Mouse (Mus musculus): Measurements from ENCODE around the gene Spata33.
"Not testable (repeated sequence)": the region's sequence is repeated elsewhere in the genome, so short reads cannot be mapped to it uniquely, and the experiment has no call there.

Spata33 gene

DNA sequence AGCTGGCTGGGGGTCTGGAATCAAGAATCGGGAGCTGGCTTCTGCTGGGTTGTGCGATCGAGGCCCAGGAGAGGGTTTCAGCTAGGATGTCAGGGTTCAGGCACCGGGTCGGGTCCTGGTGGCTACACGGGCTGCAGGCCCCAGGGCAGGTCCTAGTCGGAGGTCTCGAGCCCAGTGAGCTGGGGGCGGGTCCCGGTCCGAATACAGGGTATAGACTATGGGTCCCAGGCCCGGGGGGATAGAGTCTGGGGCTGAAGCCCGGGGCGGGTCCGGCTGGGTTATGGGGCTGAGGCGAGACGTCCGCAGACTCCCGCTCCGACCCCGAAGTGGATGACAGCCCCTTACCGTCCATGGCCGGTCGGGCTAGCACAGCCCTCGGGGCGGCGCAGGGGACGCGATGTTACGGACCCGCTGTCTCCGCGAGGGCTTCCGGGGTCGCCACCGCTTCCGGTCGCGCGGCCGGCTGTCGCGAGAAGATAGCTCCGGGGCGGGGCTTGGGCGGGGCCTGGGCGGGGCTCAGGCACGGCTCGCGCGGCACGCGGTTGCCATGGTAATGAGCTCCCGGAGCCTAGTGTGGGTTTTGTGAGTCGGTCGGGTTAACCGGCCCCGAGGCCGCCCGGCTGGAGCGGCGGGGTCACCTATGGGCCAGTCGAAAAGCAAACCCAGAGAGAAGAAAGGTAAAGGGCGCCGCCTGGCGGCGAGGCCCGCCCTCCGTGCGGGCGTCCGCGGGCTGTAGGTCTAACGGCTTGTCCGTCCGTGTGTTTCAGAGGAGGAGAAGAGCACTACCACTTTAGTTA, at the start of gene Spata33, which contains the start of gene Chmp1a:
Spata33 (plus strand) TSS at position 512 of the 797 bp plus-strand sequence.
Chmp1a (minus strand) TSS at position 443 of the 797 bp plus-strand sequence.
- DNase-seq, result peak; percentile 92

DNA sequence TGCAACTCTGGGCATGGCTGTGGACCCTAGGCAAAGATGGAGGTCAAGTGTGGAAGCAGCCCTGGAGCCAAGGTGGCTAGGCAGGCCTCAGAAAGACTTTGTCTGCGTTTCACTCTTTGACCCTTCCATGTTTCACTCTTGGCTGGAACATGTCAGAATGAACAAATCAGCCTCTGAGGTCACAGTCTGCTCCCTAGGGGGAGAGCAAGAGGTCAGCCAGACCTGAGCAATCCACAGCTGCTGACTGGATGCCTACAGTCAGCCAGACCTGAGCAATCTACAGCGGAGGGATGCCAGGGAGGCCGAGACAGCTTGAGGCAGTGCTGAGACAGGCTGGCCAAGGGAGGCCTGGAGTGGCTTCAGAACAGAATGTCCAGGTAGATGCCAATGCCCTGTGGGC, 31.2 kb upstream of the Spata33 start:
- no peak for DNase-seq

DNA sequence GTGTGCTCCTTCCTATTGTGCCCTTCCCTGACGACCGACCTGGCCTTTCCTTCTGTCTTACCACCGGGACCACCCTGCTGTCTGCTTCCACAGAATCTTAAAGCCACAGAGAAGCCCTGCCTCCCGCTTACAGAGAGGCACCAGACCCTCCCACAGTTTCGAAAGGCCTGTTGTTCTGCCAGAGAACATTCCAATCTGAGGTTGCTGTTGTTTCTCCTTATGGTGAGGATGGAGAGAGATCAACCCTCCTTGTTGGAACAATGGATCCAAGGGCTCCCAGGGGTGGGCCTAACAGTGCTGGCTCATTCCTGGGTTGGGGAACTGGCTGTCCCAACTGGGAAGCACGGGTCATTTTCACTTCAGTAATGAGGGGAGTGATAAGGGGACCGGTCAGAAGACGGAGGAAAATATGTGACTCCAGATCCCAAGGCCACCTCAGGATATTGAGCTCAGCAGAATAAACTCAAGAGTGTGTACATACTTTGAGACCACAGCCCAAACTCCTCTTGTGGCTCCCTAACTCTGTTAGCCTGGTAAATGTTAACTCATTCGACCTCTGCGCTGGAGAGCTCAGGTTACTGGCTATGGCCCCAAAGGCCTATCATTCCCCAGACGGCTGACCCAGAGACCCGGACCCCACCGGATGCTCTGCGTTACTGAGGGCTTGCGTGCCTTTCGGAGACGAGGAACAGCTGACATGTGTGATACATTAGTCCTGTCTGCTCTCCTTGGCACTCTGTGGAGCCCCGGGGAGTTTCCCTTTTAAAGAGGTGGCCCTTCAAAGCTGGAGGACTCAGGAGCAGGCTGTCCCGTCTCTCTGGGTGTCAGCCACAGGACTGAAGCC, 26.8 kb upstream of the Spata33 start, which contains the start of gene Dpep1:
Dpep1 (plus strand) TSS at position 677 of the 844 bp plus-strand sequence.
- no peak for DNase-seq

DNA sequence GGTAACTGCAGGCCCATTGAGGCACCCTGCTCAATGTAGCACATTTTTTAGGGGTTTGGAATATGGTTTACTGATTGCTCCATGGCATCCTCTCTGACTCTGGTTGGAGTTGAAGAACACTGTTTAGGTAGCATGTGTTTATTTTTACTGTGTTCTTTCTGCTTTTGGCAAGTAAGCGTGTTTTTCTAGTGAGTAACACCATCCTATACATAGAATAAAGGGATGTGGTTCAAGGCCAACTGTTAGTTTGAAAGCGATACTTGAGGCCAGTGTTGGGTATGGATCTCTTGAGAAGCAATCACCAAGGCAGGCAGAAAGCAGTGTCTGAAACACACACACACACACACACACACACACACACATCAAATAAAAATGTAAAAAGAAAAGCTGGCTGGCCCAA, 24.6 kb upstream of the Spata33 start:
- no peak for DNase-seq

DNA sequence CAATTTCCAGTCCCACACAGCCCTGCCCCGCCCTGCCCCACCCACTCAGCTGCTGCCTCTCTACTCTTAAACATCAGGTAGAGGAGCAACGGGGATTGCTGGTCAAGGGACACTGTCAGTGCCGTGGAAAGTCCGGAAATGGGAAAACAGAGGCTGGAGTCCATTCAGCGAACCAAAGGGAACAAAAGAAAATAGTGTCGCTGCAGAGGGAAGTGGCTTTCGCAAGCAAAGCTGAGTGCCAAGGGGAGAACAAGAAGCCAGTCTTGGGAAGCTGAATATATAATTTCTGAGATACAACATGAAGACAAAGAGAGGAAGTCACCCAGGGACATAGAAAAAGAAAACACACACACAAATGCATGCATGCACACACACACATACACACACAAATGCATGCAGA, 23.8 kb upstream of the Spata33 start:
- no peak for DNase-seq

DNA sequence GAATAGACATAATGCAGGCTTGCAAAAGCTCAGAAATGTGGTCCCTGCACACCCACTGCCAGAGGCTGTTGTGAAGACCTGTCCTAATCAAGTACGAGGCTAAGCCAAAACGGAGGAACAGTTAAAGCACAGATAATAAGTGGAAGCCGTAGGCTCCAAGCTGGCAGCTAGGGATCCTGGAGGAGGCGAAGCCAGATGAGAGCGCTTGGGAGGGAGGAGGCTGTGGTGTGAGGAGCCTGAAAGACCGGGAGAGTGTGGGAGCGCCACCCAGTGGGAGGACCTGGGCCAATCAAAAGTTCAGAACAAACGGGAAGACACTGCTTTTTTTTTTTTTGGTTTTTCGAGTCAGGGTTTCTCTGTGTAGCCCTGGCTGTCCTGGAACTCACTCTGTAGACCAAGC, 22.0 kb upstream of the Spata33 start:
- peak; percentile 82 for DNase-seq

DNA sequence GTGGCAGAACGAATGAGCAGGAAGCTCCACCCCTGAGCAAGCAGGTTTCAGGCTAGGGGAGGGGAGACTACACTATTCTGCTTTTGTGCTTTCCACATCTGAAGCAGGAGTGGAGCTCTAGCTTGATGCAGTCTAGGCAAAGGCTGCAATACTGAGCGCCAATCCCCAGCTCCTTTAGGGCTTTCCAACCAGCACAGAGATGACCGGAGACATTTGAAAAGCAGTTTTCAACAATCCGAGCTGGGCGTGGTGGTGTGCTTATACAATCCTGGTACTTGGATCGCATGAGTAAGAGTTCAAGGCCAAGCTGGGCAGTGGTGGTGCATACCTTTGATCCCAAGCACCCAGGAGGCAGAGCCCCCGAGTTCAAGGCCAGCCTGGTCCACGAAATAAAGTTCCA, 20.7 kb upstream of the Spata33 start:
- no peak for DNase-seq

DNA sequence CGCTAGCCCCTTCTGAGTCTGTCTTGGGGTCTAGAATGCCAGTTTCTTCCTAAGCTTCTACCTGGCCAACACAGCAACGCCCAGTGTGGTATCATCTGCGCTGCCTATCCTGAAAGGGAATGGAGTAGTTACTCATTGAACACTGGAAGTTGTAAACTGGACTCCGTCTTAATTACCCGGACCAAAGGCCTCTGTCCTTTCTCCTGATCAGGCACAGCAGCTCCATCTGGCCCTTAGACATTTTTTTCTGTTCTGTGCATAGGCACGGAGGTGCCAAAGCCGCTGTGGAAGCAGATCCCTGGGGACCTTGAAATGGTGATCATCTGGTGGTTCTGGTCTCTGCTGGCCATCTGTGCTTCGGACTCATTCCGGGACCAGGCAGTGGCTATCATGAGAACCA, 18.9 kb upstream of the Spata33 start:
- no peak for DNase-seq

DNA sequence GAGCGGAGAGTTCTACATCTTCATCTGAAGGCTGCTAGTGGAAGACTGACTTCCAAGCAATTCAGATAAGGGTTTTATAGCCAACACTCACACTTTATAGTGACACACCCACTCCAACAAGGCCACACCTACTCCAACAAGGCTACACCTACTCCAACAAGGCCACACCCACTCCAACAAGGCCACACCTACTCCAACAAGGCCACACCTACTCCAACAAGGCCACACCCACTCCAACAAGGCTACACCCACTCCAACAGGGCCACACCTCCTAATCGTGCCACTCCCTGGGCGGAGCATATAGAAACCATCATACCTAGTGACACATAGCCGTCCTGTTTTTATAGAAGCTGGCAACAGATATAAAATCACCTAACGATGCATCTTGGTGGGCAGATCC, 15.6 kb upstream of the Spata33 start:
- not testable (repeated sequence) for DNase-seq

DNA sequence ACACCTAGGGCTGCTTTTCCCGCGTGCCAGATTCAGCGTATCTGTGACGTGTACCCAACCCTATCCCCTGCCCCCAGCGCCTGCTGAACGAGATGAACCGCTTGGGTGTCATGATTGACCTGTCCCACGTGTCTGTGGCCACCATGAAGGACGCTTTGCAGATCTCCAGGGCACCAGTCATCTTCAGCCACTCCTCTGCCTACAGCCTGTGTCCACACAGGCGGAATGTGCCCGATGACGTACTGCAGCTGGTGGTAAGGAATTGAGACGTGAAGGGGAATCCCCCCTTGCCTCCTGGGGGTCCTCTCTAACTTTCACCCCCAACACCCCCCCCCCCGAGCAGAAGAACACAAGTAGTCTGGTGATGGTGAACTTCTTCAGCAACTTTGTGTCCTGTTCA, 12.8 kb upstream of the Spata33 start:
- DNase-seq, result no peak

DNA sequence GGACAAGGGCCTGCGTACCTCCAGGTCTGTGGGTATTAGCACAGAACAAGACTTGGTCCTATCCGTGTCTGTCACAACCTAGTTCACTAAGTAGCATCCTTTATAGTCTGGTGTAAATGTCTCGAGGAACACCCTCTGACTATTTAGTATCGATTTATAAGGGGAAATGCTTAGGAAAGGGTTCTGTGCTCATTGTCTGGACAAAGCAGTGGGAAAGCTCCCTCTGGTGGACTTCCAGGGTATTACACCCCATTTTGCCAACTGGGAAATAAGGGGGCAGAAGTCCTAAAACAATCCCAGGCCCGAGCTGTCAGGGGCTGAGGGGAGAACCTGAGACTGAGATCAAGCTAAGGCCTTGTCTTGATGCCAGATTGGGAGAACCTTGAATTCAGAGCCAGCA, 10.3 kb upstream of the Spata33 start:
- peak; percentile 74 for DNase-seq

DNA sequence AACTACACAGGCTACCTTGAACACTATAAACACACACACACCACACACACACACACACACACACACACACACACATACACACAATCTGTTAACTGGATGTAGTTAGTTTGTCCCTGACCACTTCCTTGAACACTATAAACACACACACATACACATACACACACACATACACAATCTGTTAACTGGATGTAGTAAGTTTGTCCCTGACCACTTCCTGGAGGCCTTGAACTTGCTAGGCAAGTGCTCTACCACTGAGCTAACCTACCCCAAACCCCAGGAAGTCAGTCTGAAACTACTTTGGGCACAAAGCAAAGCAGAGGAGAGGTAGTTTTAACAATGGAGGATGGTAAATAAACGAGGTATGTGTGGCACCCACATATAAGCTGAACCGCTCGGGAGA, 9.1 kb upstream of the Spata33 start:
- no peak for DNase-seq

DNA sequence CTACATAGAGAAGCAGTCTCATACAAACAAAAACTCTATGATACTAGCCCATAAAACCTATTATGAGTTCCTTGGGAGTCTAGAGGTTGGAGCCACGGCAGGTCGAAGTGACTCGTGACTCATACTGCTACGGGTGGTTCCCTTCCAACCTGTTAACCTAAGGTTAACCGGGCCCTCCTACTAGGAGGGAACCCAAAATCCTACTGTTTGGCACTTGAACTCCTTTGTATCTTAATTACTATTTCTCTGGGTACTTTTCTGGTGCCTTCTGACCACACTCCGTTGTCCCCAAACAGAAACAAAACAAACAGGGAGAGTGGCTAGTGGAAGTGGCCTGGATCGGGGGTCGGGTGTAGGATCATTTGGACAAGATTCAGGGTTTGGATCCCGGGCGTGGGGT, 756 bp upstream of the Spata33 start:
- no peak for DNase-seq

DNA sequence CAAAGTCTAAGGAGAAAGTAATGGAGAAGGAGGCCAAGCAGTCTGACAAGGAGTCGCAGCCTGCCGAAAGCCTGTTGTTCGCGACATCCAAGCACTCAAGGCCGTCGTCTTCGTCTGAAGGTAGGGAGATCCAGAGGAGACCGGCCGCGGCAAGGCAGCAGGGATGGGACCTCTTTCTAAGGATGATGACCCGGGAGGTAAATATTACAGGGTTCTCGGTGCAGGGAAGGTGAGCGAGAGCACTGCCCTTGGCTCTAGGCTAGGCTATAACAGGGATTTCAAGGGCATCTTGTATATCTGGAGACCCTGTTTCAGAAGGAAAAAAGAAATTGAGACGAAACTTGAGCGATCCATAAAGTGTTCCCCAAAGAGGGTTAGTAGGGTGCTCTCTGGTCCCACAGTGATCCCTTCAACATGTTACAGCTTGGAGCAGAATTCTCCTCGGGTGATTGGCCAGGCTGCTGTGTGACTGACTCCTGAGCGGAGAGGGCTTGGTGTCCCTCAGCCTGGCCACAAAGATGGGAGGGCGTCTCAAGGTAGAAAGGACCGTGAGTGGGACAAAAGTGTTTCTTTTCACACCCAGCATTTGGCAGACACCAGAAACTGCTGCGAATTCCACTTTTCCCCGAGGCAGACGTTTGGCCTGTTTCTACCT, 613 bp downstream of the Spata33 start:
- DNase-seq, result no peak

DNA sequence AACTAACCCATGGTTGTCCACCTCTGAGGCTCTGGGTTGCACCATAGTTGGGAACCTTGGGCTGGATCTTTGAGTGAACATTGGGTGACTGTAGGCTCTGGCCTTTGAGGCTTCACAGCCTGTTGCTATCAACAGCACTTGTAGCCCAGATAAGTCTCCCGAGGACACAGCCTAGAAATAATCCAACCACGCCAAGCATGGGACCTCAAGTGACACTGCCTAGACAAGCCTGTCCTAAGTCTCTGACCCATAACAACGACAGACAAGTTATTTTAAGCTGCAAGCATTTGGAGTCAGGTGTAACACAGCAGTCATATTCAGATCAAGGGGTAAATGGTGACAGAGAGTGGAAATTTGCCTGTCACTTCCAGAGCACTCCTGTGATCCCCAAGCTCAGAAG, 2.8 kb downstream of the Spata33 start:
- DNase-seq, result no peak

DNA sequence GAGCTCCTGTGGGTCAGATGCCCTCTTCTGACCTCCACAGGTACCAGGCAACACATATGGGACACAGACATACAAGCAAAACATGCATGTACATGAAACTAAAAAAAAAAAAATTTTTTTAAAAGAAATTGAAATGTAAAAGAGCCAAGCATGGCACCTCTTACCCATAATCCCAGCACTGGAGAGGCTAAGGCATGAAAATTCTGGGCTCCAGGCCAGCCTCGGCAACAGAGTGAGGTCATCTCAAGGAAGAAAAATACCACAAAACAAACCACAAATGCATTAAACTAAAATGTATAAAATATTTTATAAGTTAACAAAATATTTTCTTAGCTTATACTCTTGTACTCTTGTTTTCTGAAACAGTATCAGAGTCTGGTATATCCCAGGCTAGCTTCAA, 8.3 kb downstream of the Spata33 start:
- DNase-seq, result no peak

DNA sequence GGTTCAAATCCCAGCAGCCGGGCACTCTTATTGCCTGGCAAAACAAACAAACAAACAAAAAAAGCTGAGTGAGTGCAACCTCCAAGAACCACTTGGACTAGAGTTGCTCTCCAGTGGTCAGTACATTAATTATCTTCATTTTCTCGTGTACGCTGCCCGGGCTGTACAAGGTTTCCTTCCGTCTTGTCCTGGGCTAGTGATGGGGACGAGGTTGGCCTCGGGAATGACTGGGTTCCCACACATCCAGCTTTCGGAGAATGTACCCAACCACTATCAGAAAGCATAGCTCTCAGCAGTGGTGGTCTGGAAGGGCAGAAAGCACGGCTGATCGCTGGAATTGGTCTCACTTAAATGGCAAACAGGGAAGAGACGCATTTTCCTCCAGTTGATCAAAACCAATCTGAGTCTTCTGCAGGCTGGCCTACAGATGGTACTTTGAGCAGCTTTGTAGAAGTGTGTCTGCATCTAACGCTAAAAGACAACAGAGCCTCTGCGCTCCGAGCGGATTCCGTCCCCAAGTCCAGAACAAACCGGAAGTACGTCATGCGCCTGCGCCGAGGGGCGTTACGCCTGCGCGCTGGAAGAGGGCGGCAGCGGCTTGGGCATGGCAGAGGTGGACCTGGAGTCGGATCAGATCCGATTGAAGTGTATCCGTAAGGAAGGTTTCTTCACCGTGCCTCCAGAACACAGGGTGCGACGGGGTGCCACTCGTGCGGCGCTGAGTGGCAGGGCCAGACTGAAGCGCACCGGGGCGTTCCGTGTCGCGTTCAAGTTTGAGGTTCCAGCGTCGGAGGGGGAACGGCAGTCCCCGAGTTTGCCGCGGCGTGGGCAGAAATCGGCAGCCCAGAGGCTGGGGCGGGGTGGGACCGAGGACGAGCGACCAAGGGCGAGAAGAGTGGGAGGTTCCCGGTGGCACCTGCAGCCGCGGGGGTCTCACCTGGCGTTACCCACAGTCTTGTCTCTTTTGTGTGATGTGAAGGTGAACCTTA, 11.9 kb downstream of the Spata33 start, which contains the start of gene Cdk10:
Cdk10 (plus strand) TSS at position 565 of the 989 bp plus-strand sequence.
- DNase-seq, result peak; percentile 89

DNA sequence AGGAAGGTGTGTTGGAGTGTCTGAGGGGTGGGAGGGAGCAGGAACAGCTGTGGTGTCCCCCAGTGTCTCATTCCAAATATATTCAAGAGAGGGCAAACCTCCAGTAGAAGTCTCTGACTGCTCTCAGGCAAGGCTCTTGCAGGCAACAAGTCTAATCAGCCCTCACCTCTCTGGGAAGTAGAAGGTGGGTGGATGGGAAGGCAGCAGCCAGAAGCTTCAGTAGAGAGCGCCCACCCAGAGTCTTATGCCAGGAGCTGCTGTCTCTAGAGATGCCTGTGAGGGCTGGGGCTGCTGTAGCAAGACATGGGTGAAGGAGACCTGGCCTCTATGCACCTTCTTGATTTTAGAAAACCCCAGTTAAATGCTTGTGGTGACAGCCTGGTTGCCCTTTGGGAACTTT, 15.8 kb downstream of the Spata33 start:
- DNase-seq, result no peak

DNA sequence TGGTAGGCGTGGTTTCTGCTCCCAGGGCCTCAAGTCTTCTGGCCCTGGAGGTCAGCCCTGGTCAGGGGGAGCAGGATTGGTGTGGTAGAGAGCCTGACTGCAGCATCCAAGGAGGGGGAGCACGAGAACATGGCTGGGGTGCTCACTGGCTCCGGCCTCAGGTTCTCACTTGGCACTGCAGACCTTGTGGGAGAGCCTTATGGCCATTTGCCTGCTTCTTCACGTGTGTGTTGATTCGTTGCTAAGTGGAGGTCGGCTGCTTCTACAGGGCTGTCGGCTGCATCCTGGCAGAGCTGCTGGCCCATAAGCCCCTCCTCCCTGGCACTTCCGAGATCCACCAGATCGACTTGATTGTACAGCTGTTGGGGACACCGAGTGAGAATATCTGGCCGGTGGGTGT, 17.7 kb downstream of the Spata33 start:
- DNase-seq, result not testable (repeated sequence)

DNA sequence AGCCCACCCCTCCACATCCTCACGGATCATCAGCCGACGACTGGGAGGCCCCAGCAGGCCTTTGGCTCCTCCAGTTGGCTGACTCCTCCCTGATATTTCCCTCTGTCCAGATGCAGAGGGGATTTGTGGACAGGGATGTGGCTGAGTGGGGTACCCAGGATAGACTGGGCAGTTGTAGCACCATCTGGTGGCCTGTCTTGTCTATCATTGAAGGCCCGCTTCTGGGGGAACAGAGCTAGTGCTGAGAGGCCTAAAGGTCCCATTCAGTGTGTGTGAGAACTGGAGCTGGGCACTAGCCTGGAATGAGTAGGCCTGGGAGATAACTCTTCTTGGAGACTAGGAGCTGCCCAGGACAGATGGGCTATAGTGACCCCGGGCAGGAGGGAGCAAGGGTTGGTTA, 19.1 kb downstream of the Spata33 start:
- DNase-seq, result no peak

DNA sequence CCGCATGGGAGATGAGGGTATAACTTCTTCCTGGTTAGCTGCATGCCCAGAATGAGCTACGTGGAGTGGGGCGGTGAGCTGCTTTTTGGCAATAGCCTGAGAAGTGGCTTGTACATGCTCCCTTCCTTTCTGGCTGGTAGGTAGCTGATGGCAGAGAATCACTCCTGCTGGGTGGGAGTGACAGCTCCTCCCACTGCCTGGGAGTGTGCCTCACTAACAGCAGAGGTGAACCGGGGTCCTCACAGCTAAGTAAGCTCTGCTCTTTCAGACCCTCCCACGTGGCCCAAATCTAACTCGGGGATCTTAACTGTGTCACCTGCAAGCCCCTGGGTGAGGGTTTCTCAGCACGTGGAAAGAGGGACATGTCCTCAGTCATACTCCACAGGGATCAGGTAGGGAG, 19.9 kb downstream of the Spata33 start:
- no peak for DNase-seq

DNA sequence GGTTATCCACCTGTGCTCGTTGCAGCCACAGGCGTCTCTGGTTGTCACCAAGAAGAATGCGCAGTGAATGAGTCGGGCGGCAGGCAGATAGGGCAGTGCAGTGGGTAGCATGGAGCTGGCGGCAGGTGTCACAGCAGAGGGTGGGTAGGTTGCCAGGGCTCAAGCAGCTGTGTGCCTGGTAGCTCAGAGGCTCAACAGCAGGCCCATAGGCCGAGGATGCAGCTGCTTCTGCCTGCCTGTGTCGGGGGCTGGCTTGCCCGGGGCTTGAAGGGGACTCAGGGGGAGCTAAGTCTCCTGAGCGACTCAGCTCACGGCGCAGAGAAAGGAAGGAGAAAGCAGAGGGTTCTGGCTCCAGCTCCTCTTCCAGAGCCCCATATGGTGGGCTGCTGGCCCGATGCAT, 20.7 kb downstream of the Spata33 start:
- no peak for DNase-seq
